Mouse (Mus musculus): ENCODE results near the gene Itpkb. TPM values are rescaled to one million over a fixed set of nuclear protein-coding genes. Genes with fewer than 3 reads are reported as not detected.

The Itpkb gene
- total and polyA plus RNA-seq, 3 experiments = 4.2 to 14.4 (median 10.6) TPM

- H3K27ac ChIP-seq (ENCODE audit: insufficient read depth, low read depth) = no peak overlapping the region
- TF ChIP-seq NELFE (IDR thresholded peaks at IDR 0.05; ENCODE audit: low read depth, low read length) = no peak
- TF ChIP-seq ZKSCAN1 (IDR thresholded peaks at IDR 0.05; ENCODE audit: borderline replicate concordance, low read depth, low read length) = no peak
- no peak for TF ChIP-seq TBP (conservative IDR thresholded peaks at IDR 0.05; ENCODE audit: low read depth, low read length)
- TF ChIP-seq UBTF (IDR thresholded peaks at IDR 0.05; ENCODE audit: low read depth, low read length) = no peak
- no peak for TF ChIP-seq HCFC1 (IDR thresholded peaks at IDR 0.05; ENCODE audit: low read depth, low read length)
- TF ChIP-seq KAT2A (IDR thresholded peaks at IDR 0.05; ENCODE audit: insufficient replicate concordance, low read length) = no peak
- no peak for TF ChIP-seq RAD21 (IDR thresholded peaks at IDR 0.05; ENCODE audit: low read depth, low read length)
- no peak for TF ChIP-seq RCOR1 (conservative IDR thresholded peaks at IDR 0.05; ENCODE audit: low read depth, low read length)
- no peaks in the 10 kb centered on the region for H3K9me3 ChIP-seq (replicated peaks; ENCODE audit: low read length)
- H3K4me3 ChIP-seq (replicated peaks in 1 of 3; ENCODE audit: low read depth in 2 of 3, low read length in 2 of 3, poor library complexity in 1 of 3) = no peak overlapping the region
- H3K27me3 ChIP-seq (replicated peaks) = no peaks in the 10 kb centered on the region
- no peak overlapping the region for H3K9ac ChIP-seq (ENCODE audit: insufficient read depth, low read depth)
- dilution Hi-C loops (cut with MboI; ENCODE audit: extremely low pct_ligation_motif_present, extremely low pct_unique_long_range_greater_than_20kb, low sequenced_read_pairs) (no loop called here), in situ Hi-C loops (cut with MboI; ENCODE audit: low pct_ligation_motif_present, low pct_unique_long_range_greater_than_20kb, low sequenced_read_pairs) (no loop called here)
- no peak for DNase-seq (ENCODE audit: extremely low read depth)
- H3K4me2 ChIP-seq (ENCODE audit: insufficient read depth, low read depth, poor library complexity, severe bottlenecking) = no peak overlapping the region
- H3K4me1 ChIP-seq (ENCODE audit: control insufficient read depth in 1 of 2, insufficient read depth in 2 of 2) = peaks cover 37 to 80% of the 10 kb centered on the region in 2 experiments
- H3K36me3 ChIP-seq (replicated peaks in 1 of 2; ENCODE audit: control insufficient read depth in 1 of 2, insufficient read depth in 1 of 2, low read length in 1 of 2) = peaks cover 3 to 44% of the 10 kb centered on the region in 2 experiments
- peaks cover 9% of the 10 kb centered on the region; the same call in 1 of the 2 replicates for H3K79me2 ChIP-seq (replicated peaks; ENCODE audit: control insufficient read depth, extremely low read depth, insufficient read depth, poor library complexity, severe bottlenecking)
These were observed 23.8 kb downstream of the Itpkb start for GRCm38 (mm10) chr1:180354129-180354528.

GRCm38 (mm10) chr1:180354976-180355730 lies 24.9 kb downstream of the Itpkb start:
- in situ Hi-C loops (cut with MboI; ENCODE audit: low pct_ligation_motif_present, low pct_unique_long_range_greater_than_20kb, low sequenced_read_pairs) = no loop called here
- no peak for TF ChIP-seq SIN3A (IDR thresholded peaks at IDR 0.05; ENCODE audit: low read length)
- 0 out of 4 replicates have a peak, but pooled peaks of 1 of the 2 experiments have one; percentile 3 for TF ChIP-seq CTCF (conservative IDR thresholded peaks at IDR 0.05 in 1 of 2, IDR thresholded peaks at IDR 0.05 in 1 of 2; ENCODE audit: low read depth in 2 of 2, low read length in 2 of 2)
- H3K27me3 ChIP-seq (replicated peaks) = no peaks in the 10 kb centered on the region
- H3K27ac ChIP-seq (ENCODE audit: insufficient read depth, low read depth) = 0 out of 2 replicates have a peak overlapping the region, but pooled peaks have one; percentile 3
- no peaks in the 10 kb centered on the region for H3K9me3 ChIP-seq (replicated peaks; ENCODE audit: low read length)
- peaks cover 43 to 83% of the 10 kb centered on the region in 2 experiments for H3K4me1 ChIP-seq (ENCODE audit: control insufficient read depth in 1 of 2, insufficient read depth in 2 of 2)
- no peak for DNase-seq (ENCODE audit: extremely low read depth)
- dilution Hi-C loops (cut with MboI; ENCODE audit: extremely low pct_ligation_motif_present, extremely low pct_unique_long_range_greater_than_20kb, low sequenced_read_pairs) = no loop called here
- no peak overlapping the region for H3K4me2 ChIP-seq (ENCODE audit: insufficient read depth, low read depth, poor library complexity, severe bottlenecking)
- H3K9ac ChIP-seq (ENCODE audit: insufficient read depth, low read depth) = no peak overlapping the region
- H3K79me2 ChIP-seq (replicated peaks; ENCODE audit: control insufficient read depth, extremely low read depth, insufficient read depth, poor library complexity, severe bottlenecking) = 0 out of 2 replicates have a peak, but pooled peaks cover 9% of the 10 kb centered on the region
- H3K36me3 ChIP-seq (replicated peaks in 1 of 2; ENCODE audit: control insufficient read depth in 1 of 2, insufficient read depth in 1 of 2, low read length in 1 of 2) = peaks cover 4 to 45% of the 10 kb centered on the region in 2 experiments
- H3K4me3 ChIP-seq (replicated peaks in 1 of 3; ENCODE audit: low read depth in 2 of 3, low read length in 2 of 3, poor library complexity in 1 of 3) = peak overlapping the region in 1 of 3 experiments; percentile 22

DNA sequence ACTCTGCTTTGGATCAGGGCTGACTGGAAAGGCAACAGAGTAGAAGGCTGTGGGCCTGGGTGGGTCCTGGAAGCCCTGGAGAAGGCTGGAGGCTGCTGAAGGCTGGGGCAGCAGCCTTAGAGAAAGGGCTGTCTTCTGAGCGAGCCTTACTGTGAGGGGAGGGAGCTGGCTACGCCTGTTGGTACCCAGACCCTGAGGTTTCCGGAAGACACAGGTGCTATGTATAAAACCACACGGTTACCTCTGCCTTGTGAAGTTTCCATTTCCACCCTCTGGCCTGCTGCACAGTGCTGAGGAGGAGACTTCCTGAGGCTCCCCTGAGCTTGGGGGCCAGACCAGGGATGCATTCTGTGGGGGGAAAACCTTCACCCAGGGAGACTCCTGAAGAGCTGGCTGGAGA lies 25.9 kb downstream of the Itpkb start:
- 0 out of 2 replicates have a peak, but pooled peaks have one; percentile 27 for TF ChIP-seq TCF12 (IDR thresholded peaks at IDR 0.05; ENCODE audit: low read depth, low read length)
- TF ChIP-seq EP300 (IDR thresholded peaks at IDR 0.05; ENCODE audit: low read length) = peak; percentile 45
- TF ChIP-seq MAFK (IDR thresholded peaks at IDR 0.05; ENCODE audit: insufficient replicate concordance, low read length) = no peak
- dilution Hi-C loops (cut with MboI; ENCODE audit: extremely low pct_ligation_motif_present, extremely low pct_unique_long_range_greater_than_20kb, low sequenced_read_pairs) = no loop called here
- in situ Hi-C loops (cut with MboI; ENCODE audit: low pct_ligation_motif_present, low pct_unique_long_range_greater_than_20kb, low sequenced_read_pairs) = no loop called here
- no peak overlapping the region for H3K4me3 ChIP-seq (replicated peaks in 1 of 3; ENCODE audit: low read depth in 2 of 3, low read length in 2 of 3, poor library complexity in 1 of 3)
- no peak overlapping the region for H3K9ac ChIP-seq (ENCODE audit: insufficient read depth, low read depth)
- H3K36me3 ChIP-seq (replicated peaks in 1 of 2; ENCODE audit: control insufficient read depth in 1 of 2, insufficient read depth in 1 of 2, low read length in 1 of 2) = peaks cover 6 to 49% of the 10 kb centered on the region in 2 experiments
- H3K79me2 ChIP-seq (replicated peaks; ENCODE audit: control insufficient read depth, extremely low read depth, insufficient read depth, poor library complexity, severe bottlenecking) = 0 out of 2 replicates have a peak, but pooled peaks cover 5% of the 10 kb centered on the region
- peaks cover 44 to 83% of the 10 kb centered on the region in 2 experiments for H3K4me1 ChIP-seq (ENCODE audit: control insufficient read depth in 1 of 2, insufficient read depth in 2 of 2)
- DNase-seq (ENCODE audit: extremely low read depth) = peak; percentile 46
- H3K4me2 ChIP-seq (ENCODE audit: insufficient read depth, low read depth, poor library complexity, severe bottlenecking) = peak overlapping the region; percentile 7; the same call in 1 of the 2 replicates
- no peaks in the 10 kb centered on the region for H3K9me3 ChIP-seq (replicated peaks; ENCODE audit: low read length)
- peak overlapping the region; percentile 21 for H3K27ac ChIP-seq (ENCODE audit: insufficient read depth, low read depth)
- H3K27me3 ChIP-seq (replicated peaks) = no peaks in the 10 kb centered on the region

Measured in CH12.LX (cell line).